8 mouse cellular contexts compared by ENCODE assay signal in genomic region chr1:74587233-74587772, GRCm38 (mm10). TPM values are rescaled to one million over a fixed set of nuclear protein-coding genes. Genes with fewer than 3 reads are reported as not detected.
DNase-seq lines count a peak whose midpoint lies in the region; ATAC-seq and TF ChIP-seq lines count a peak whose summit lies in the region.

No protein-coding gene starts in this region.

- DNase-seq in kidney, postnatal 0 days (ENCODE audit: low spot score), result peak; percentile 65
- no peak for DNase-seq in kidney, postnatal 14 days
- peak; percentile 44 for DNase-seq in MEL-GATA-1-ER (ENCODE audit: extremely low read depth, low read depth)
- no peak for DNase-seq in adrenal gland, postnatal 4 days (ENCODE audit: low spot score in 2 of 2)
- no peak for DNase-seq in Muller cell, postnatal 12 days (ENCODE audit: inconsistent ontology term)

- H3K9me3 ChIP-seq in kidney, postnatal 0 days (replicated peaks; ENCODE audit: low read length), result no peaks in the 10 kb centered on the region
- no peaks in the 10 kb centered on the region for H3K9me3 ChIP-seq in forebrain, embryonic 12.5 days
- H3K9me3 ChIP-seq in limb, embryonic 15.5 days, result no peaks in the 10 kb centered on the region
- no peaks in the 10 kb centered on the region for H3K9me3 ChIP-seq in stomach, embryonic 15.5 days

- peak overlapping the region; percentile 72 for H3K4me3 ChIP-seq in kidney, postnatal 0 days (replicated peaks; ENCODE audit: low read depth, low read length)
- H3K4me3 ChIP-seq in forebrain, embryonic 12.5 days (replicated peaks), result peak overlapping the region; percentile 86
- H3K4me3 ChIP-seq in limb, embryonic 15.5 days, result peak overlapping the region; percentile 97
- peak overlapping the region; percentile 94 for H3K4me3 ChIP-seq in stomach, embryonic 15.5 days (replicated peaks)

- no peaks in the 10 kb centered on the region for H3K27me3 ChIP-seq in kidney, postnatal 0 days (ENCODE audit: insufficient read depth, low read length)
- H3K27me3 ChIP-seq in forebrain, embryonic 12.5 days, result no peaks in the 10 kb centered on the region
- H3K27me3 ChIP-seq in limb, embryonic 15.5 days, result no peaks in the 10 kb centered on the region
- no peaks in the 10 kb centered on the region for H3K27me3 ChIP-seq in stomach, embryonic 15.5 days (replicated peaks)

- WGBS in kidney, postnatal 0 days, result under 1% methylated on average over 24 of the region's 24 CpGs
- WGBS in forebrain, embryonic 12.5 days, result under 1% methylated on average over 24 of the region's 24 CpGs
- WGBS in limb, embryonic 15.5 days, result under 1% methylated on average over 24 of the region's 24 CpGs
- under 1% methylated on average over 24 of the region's 24 CpGs for WGBS in stomach, embryonic 15.5 days

- no peak for TF ChIP-seq CTCF in kidney, postnatal 0 days (IDR thresholded peaks at IDR 0.05; ENCODE audit: low read depth)

- ATAC-seq in kidney, postnatal 0 days (replicated peaks; ENCODE audit: low FRiP score, low read depth), result no peak
- no peak for ATAC-seq in forebrain, embryonic 12.5 days (ENCODE audit: low FRiP score)
- no peak for ATAC-seq in limb, embryonic 15.5 days (ENCODE audit: insufficient number of reproducible peaks, low FRiP score, low TSS enrichment, low read depth)
- no peak for ATAC-seq in stomach, embryonic 15.5 days (ENCODE audit: insufficient read depth, low FRiP score, low read depth)

- H3K36me3 ChIP-seq in kidney, postnatal 0 days (ENCODE audit: insufficient read depth, low read length), result peaks cover 16% of the 10 kb centered on the region
- H3K36me3 ChIP-seq in forebrain, embryonic 12.5 days (replicated peaks), result peaks cover 34% of the 10 kb centered on the region
- peaks cover 39% of the 10 kb centered on the region for H3K36me3 ChIP-seq in limb, embryonic 15.5 days
- H3K36me3 ChIP-seq in stomach, embryonic 15.5 days, result peaks cover 18% of the 10 kb centered on the region

- peak overlapping the region; percentile 72 for H3K4me2 ChIP-seq in kidney, postnatal 0 days (ENCODE audit: low read length)
- peak overlapping the region; percentile 94 for H3K4me2 ChIP-seq in forebrain, embryonic 12.5 days
- H3K4me2 ChIP-seq in limb, embryonic 15.5 days, result peak overlapping the region; percentile 73
- H3K4me2 ChIP-seq in stomach, embryonic 15.5 days, result peak overlapping the region; percentile 92

- H3K27ac ChIP-seq in kidney, postnatal 0 days, result peak overlapping the region; percentile 68
- H3K27ac ChIP-seq in forebrain, embryonic 12.5 days, result peak overlapping the region; percentile 85
- H3K27ac ChIP-seq in limb, embryonic 15.5 days, result peak overlapping the region; percentile 94
- peak overlapping the region; percentile 89 for H3K27ac ChIP-seq in stomach, embryonic 15.5 days

- peak overlapping the region; percentile 56 for H3K9ac ChIP-seq in kidney, postnatal 0 days (ENCODE audit: low read depth, low read length)
- peak overlapping the region; percentile 92 for H3K9ac ChIP-seq in forebrain, embryonic 12.5 days
- peak overlapping the region; percentile 77 for H3K9ac ChIP-seq in limb, embryonic 15.5 days
- H3K9ac ChIP-seq in stomach, embryonic 15.5 days, result peak overlapping the region; percentile 73

- no peaks in the 10 kb centered on the region for H3K4me1 ChIP-seq in kidney, postnatal 0 days (replicated peaks; ENCODE audit: insufficient read depth, low read length)
- H3K4me1 ChIP-seq in forebrain, embryonic 12.5 days, result peaks cover 26% of the 10 kb centered on the region
- peaks cover 26% of the 10 kb centered on the region for H3K4me1 ChIP-seq in limb, embryonic 15.5 days
- peaks cover 11% of the 10 kb centered on the region for H3K4me1 ChIP-seq in stomach, embryonic 15.5 days

RNA-seq across cellular contexts. Expression of gene Zfp142, which starts 0.7 kb away (rescaled TPM):
- polyA plus RNA-seq in kidney, postnatal 0 days (2015; fragmentation: Nextera tagmentation; extraction: Ambion mirVana), result 3.6 and 3.9 TPM in 2 replicates
- 10.6 and 10.8 TPM in 2 replicates for polyA plus RNA-seq in forebrain, embryonic 12.5 days (2016; fragmentation: Nextera tagmentation; extraction: Ambion mirVana)
- polyA plus RNA-seq in limb, embryonic 15.5 days (2015; fragmentation: Nextera tagmentation; extraction: Ambion mirVana), result 7.3 and 7.5 TPM in 2 replicates
- 5.8 and 5.9 TPM in 2 replicates for polyA plus RNA-seq in stomach, embryonic 15.5 days (2015; fragmentation: Nextera tagmentation; extraction: Ambion mirVana)
- 10 to 100 TPM; 15.7 to 15.8 TPM for total RNA-seq in adrenal gland, postnatal 4 days (2021)

RNA-seq across cellular contexts. Expression of gene Bcs1l, which starts 0.8 kb away (rescaled TPM):
- polyA plus RNA-seq in kidney, postnatal 0 days (2015; fragmentation: Nextera tagmentation; extraction: Ambion mirVana), result 13.3 and 14.5 TPM in 2 replicates
- polyA plus RNA-seq in forebrain, embryonic 12.5 days (2016; fragmentation: Nextera tagmentation; extraction: Ambion mirVana), result 18.3 and 18.5 TPM in 2 replicates
- polyA plus RNA-seq in limb, embryonic 15.5 days (2015; fragmentation: Nextera tagmentation; extraction: Ambion mirVana), result 14.0 and 16.4 TPM in 2 replicates
- 16.5 and 17.1 TPM in 2 replicates for polyA plus RNA-seq in stomach, embryonic 15.5 days (2015; fragmentation: Nextera tagmentation; extraction: Ambion mirVana)
- total RNA-seq in adrenal gland, postnatal 4 days (2021), result 10 to 100 TPM; 22.2 to 23.5 TPM

RNA-seq across cellular contexts. Expression of gene Rnf25, which starts 13.9 kb away (rescaled TPM):
- 30.4 and 30.5 TPM in 2 replicates for polyA plus RNA-seq in kidney, postnatal 0 days (2015; fragmentation: Nextera tagmentation; extraction: Ambion mirVana)
- polyA plus RNA-seq in forebrain, embryonic 12.5 days (2016; fragmentation: Nextera tagmentation; extraction: Ambion mirVana), result 30.7 and 33.0 TPM in 2 replicates
- polyA plus RNA-seq in limb, embryonic 15.5 days (2015; fragmentation: Nextera tagmentation; extraction: Ambion mirVana), result 40.7 and 41.0 TPM in 2 replicates
- 31.4 and 31.8 TPM in 2 replicates for polyA plus RNA-seq in stomach, embryonic 15.5 days (2015; fragmentation: Nextera tagmentation; extraction: Ambion mirVana)
- 10 to 100 TPM; 51.9 to 58.5 TPM for total RNA-seq in adrenal gland, postnatal 4 days (2021)

RNA-seq across cellular contexts. Expression of gene Stk36, which starts 13.9 kb away (rescaled TPM):
- 4.8 and 5.0 TPM in 2 replicates for polyA plus RNA-seq in kidney, postnatal 0 days (2015; fragmentation: Nextera tagmentation; extraction: Ambion mirVana)
- polyA plus RNA-seq in forebrain, embryonic 12.5 days (2016; fragmentation: Nextera tagmentation; extraction: Ambion mirVana), result 26.7 and 27.7 TPM in 2 replicates
- polyA plus RNA-seq in limb, embryonic 15.5 days (2015; fragmentation: Nextera tagmentation; extraction: Ambion mirVana), result 5.4 and 6.5 TPM in 2 replicates
- 3.3 and 5.9 TPM in 2 replicates for polyA plus RNA-seq in stomach, embryonic 15.5 days (2015; fragmentation: Nextera tagmentation; extraction: Ambion mirVana)
- 1 to 10 TPM; 5.1 to 6.0 TPM for total RNA-seq in adrenal gland, postnatal 4 days (2021)

RNA-seq across cellular contexts. Expression of gene Usp37, which starts 43.2 kb away (rescaled TPM):
- polyA plus RNA-seq in kidney, postnatal 0 days (2015; fragmentation: Nextera tagmentation; extraction: Ambion mirVana), result 17.4 and 20.2 TPM in 2 replicates
- polyA plus RNA-seq in forebrain, embryonic 12.5 days (2016; fragmentation: Nextera tagmentation; extraction: Ambion mirVana), result 44.2 and 48.1 TPM in 2 replicates
- 26.3 and 30.5 TPM in 2 replicates for polyA plus RNA-seq in limb, embryonic 15.5 days (2015; fragmentation: Nextera tagmentation; extraction: Ambion mirVana)
- 24.1 and 26.6 TPM in 2 replicates for polyA plus RNA-seq in stomach, embryonic 15.5 days (2015; fragmentation: Nextera tagmentation; extraction: Ambion mirVana)
- 10 to 100 TPM; 28.4 to 31.1 TPM for total RNA-seq in adrenal gland, postnatal 4 days (2021)

Comparison
In these comparisons a context has a peak if more than half of its experiments do, and no peak if none do; other contexts are left out.
1. DNase-seq: peak in kidney, postnatal 0 days (single experiment) and MEL-GATA-1-ER (single experiment); none in kidney, postnatal 14 days (single experiment), adrenal gland, postnatal 4 days (0 of 2) and Muller cell, postnatal 12 days (single experiment).
2. Peak in every context shown above with its lines, with median percentiles within 50 percentile points of each other: H3K27ac ChIP-seq, H3K4me2 ChIP-seq, H3K4me3 ChIP-seq and H3K9ac ChIP-seq.